Mouse (Mus musculus) heart, postnatal 25 days (tissue): ENCODE data around the gene Prdm2. TPM values are rescaled to one million over a fixed set of nuclear protein-coding genes. Genes with fewer than 3 reads are reported as not detected.

Experiments
- DNase-seq: peaks from one replicate; pipeline ENCODE4 v3.0.0; 2022; ENCODE audit warnings: low spot score
- intact Hi-C: fragments of 180-260 bp; cut with DNase I; formaldehyde crosslinking; loops from one replicate; pipeline ENCODE4 v1.15.1; 2025
- total RNA-seq, 2 experiments: library from RNA; stranded (reverse); gene quantifications; 2 replicates each; pipeline ENCODE4 v1.2.3; 2021

The Prdm2 gene
- total RNA-seq, 2 experiments from 2014 or later: 19.7 to 20.9 TPM

GRCm38 (mm10) chr4:143114232-143114979, 98.4 kb downstream of the Prdm2 start:
- DNase-seq: no peak

GRCm38 (mm10) chr4:143112985-143113384, 99.8 kb downstream of the Prdm2 start:
- peak; percentile 47 for DNase-seq
- intact Hi-C loops: loop anchor here (2.0 to 5.0 kb wide), 3 partner anchors 38 to 126 kb away; partner anchors contain the start of gene Prdm2

More at GRCm38 (mm10) chr4:143114232-143114979, 98.4 kb downstream of the Prdm2 start:
- intact Hi-C loops: loop anchor here (5.0 kb wide), 1 partner anchor 98 kb away; the partner anchor contains the start of gene Prdm2

- DNase-seq: no peak
- intact Hi-C loops: loop anchor here (2.0 to 5.0 kb wide), 3 partner anchors 38 to 126 kb away; partner anchors contain the start of gene Prdm2
These were observed 100.4 kb downstream of the Prdm2 start for GRCm38 (mm10) chr4:143112439-143112838.

GRCm38 (mm10) chr4:143111872-143112271, 100.9 kb downstream of the Prdm2 start:
- intact Hi-C loops: loop anchor here (2.0 to 5.0 kb wide), 3 partner anchors 39 to 127 kb away; partner anchors contain the start of gene Prdm2
- no peak for DNase-seq

GRCm38 (mm10) chr4:143108552-143108951, 104.2 kb downstream of the Prdm2 start:
- intact Hi-C loops: no loop called here

GRCm38 (mm10) chr4:143106971-143107370, 105.8 kb downstream of the Prdm2 start:
- intact Hi-C loops: no loop called here
- no peak for DNase-seq

More at GRCm38 (mm10) chr4:143108552-143108951, 104.2 kb downstream of the Prdm2 start:
- no peak for DNase-seq

GRCm38 (mm10) chr4:143106566-143106965, 106.2 kb downstream of the Prdm2 start:
- DNase-seq: no peak
- intact Hi-C loops: no loop called here

GRCm38 (mm10) chr4:143104739-143105138, 108.1 kb downstream of the Prdm2 start:
- intact Hi-C loops: no loop called here
- no peak for DNase-seq

- DNase-seq: no peak
- intact Hi-C loops: no loop called here
These were observed 109.0 kb downstream of the Prdm2 start for GRCm38 (mm10) chr4:143103811-143104210.

- intact Hi-C loops: no loop called here
- no peak for DNase-seq
These were observed 112.6 kb downstream of the Prdm2 start for GRCm38 (mm10) chr4:143100157-143100556.

GRCm38 (mm10) chr4:143099288-143100039, 113.3 kb downstream of the Prdm2 start:
- DNase-seq: no peak
- intact Hi-C loops: no loop called here

- intact Hi-C loops: no loop called here
- no peak for DNase-seq
These were observed 120.6 kb downstream of the Prdm2 start for GRCm38 (mm10) chr4:143092082-143092701.

- intact Hi-C loops: no loop called here
These were observed 122.2 kb downstream of the Prdm2 start for GRCm38 (mm10) chr4:143090551-143090950.

GRCm38 (mm10) chr4:143074071-143074765, 138.6 kb downstream of the Prdm2 start:
- DNase-seq: no peak
- intact Hi-C loops: no loop called here

More at GRCm38 (mm10) chr4:143090551-143090950, 122.2 kb downstream of the Prdm2 start:
- no peak for DNase-seq

GRCm38 (mm10) chr4:143071791-143072190, 141.0 kb downstream of the Prdm2 start:
- intact Hi-C loops: no loop called here
- no peak for DNase-seq

- intact Hi-C loops: no loop called here
- DNase-seq: no peak
These were observed 145.8 kb downstream of the Prdm2 start for GRCm38 (mm10) chr4:143067006-143067405.

GRCm38 (mm10) chr4:143058765-143059344, 153.9 kb downstream of the Prdm2 start:
- no peak for DNase-seq
- intact Hi-C loops: no loop called here
